Mouse (Mus musculus) retina, adult 2 months (tissue): ENCODE data around the gene Fbxo7.
"Not testable (repeated sequence)": the region's sequence is repeated elsewhere in the genome, so short reads cannot be mapped to it uniquely, and the experiment has no call there.

Experiments
- DNase-seq: peaks from one replicate; pipeline ENCODE4 v3.0.0-alpha.2; 2012; ENCODE audit warnings: low read depth, low spot score

Gene Fbxo7

DNA sequence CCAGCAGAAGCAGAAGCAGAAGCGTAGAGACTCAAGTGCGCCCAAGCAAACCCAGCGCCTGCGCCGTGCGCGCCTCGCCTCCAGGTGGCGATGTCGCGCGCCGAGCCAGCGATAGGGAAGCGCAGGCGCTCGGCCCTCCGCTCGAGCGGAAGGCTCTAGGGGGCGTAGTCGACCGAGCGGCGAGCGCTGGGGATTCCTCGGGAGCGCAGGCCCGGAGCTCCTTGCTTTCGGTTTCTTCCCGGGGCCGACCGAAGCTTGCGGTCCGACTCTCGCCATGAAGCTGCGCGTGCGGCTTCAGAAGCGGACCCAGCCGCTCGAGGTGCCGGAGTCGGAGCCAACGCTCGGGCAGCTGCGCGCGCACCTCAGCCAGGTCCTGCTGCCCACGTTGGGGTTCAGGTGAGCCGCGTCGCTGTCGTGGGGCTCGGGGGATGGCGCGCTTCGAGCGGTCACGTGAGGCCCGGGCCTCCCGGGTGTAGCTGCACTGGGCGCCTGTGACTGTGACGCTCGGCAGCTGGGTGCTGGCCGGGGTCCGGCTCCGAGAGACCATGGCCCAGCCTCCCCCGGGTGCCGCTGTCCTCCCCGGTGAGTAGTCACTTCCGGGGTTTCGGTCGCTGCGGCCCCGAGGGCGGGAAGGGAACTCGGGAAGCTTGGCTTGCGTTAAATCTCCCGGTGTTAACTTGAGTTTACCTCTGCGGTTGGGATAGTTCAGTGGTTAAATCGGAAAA, at the start of gene Fbxo7:
Fbxo7 (plus strand) TSS at position 224 of the 725 bp plus-strand sequence.
- DNase-seq: peak; percentile 80

- DNase-seq: no peak
These were observed 48.9 kb upstream of the Fbxo7 start for GRCm38 (mm10) chr10:85972915-85973314.

DNA sequence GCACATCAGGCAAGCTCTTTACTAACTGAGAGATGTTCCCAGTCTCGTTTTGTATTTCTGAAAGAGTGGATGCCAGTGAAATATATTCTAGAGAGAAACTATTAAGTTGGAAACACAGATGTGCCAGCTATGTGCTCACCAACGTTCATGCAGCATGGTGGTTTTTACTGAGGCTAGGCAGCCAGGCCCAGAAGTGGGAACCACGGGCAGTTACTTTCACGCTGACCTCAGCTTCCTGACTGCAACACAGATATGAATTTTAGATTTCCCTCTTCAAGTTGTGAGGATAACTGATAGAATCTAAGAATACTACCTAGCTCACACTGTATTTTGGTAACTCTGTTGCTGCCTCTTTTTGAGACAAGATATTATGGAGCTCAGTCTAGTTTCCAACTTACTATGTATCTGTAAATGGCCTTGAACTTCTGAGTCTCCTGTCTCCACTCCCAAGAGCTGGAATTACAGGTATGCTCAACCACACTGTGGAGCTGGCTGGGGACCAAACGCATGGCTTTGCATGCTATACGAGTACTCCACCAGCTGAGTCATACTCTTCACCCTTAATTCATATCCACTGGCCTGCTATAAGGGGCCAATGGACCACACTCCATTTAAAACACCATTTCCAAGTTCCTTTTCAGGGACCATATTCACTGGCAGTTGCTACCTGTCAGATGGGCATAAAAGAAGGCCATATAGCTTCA, 32.2 kb upstream of the Fbxo7 start:
- DNase-seq: no peak

GRCm38 (mm10) chr10:85992412-85992811, 29.4 kb upstream of the Fbxo7 start:
- no peak for DNase-seq

DNA sequence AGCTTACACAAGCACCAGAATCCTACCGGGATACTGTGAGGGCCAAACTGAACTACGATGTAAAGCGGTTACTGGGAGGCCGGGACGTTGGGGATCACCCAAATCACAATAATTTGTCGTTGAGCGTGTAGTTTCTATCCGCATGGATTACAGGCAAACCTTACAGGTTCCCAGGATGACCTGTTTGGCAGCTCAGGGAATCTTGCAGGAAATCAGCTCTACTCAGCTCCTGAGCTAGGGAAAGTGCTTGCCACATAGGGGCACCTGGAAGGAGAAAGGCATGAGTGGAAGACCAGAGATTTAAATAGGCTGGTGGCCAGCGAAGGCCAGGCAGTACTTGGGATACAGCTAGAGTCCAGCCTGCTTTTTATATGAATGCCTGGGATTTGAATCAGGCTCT, 27.9 kb upstream of the Fbxo7 start:
- no peak for DNase-seq

DNA sequence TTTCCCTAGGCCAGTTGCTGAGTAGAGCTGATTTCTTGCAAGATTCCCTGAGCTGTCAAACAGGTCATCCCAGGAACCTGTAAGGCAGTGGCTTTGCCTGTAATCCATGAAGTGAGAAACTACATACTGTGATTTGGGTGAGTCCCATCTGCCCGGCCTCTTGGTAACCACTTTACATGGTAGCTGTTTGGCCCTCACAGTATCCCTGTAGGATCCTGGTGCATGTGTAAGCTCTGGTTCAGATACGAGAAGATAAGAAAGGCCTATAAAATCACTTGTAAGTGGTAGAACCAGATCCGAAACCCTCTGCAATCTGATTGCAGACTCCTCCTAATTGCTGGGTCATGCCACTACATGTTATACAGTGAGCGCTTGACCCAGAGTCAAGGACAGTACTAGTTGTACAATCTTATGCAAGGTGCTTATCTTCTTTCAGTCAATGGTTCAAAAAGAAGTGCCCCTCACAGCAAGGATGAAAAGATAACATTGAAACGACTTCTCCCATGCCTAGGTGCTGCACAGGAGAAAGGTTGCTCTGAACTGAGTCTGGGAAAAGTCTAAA, 27.1 kb upstream of the Fbxo7 start:
- no peak for DNase-seq

GRCm38 (mm10) chr10:86000447-86000846, 21.3 kb upstream of the Fbxo7 start:
- no peak for DNase-seq

DNA sequence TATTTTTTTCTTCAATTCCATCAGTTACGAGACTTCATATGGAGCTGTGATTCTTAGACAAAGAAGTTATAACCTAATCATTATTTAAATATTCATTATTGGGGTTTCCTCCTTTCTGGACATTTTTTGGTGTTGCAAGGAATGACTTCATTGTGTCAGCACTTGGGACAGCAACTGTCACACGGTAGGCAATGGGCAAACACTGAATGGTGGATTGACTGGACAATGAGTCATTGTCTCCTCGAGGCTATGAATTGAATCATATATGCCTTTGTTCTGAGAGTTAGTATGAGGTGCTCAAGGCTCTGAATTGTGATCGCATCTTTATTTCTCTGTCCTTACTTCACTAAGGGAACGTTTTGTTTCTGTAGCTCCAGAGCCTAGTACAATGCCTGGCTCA, 15.3 kb upstream of the Fbxo7 start:
- no peak for DNase-seq

DNA sequence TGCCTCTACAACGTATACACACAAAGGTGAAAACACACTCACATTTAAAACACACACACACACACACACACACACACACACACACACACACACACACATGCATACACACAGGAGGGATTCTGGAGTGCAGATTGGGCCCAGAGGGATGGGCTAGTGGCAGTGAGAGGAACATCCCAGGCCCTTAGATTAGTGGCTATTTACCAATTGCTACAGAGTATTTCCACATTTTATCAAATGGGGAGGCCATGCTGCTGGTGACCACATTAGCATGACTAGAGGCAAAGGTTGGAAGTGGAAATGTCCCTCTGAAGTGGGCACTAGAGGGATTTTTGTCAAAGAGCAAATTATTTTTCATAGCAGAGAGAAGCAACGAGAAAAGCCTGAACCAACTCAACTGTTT, 12.1 kb upstream of the Fbxo7 start:
- DNase-seq: no peak

DNA sequence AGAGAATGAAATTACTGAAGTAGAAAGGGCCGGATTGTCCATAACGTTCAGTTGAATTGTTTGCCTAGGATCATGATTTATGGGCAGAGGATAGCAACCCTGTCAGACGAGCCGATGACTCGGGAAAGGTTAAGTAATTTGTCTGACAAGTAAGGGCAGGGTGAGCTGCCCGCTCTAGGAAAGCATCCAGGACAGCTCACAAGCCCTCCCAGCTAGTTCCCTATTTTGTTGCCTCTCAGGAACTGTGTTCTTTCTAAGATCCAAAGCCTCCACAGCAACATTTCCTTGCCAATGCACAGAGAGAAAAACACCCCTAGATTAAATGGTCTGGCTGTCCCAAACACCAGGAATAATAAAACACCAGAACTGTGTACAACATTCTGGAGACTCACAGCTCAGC, 11.1 kb upstream of the Fbxo7 start:
- no peak for DNase-seq

DNA sequence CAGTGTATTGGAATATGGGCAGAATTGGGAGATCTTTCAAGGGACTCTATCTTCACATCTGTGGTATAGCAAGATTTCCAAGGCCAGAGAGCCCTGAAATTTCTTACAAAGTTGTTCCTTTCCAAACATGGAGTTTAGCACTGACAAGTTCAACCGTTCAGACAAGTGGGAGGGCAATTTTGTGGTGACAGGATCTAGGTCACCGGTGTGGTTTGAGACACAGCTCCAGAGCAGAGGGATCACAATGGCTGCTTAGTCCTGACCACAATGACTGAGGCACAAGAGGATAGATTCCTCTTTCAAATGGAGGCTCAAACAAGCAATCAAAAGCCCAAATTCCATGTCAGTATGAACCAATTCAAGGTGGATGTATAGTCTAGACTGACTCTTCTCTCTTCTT, 10.6 kb upstream of the Fbxo7 start:
- no peak for DNase-seq

- no peak for DNase-seq
These were observed 10.0 kb upstream of the Fbxo7 start, which contains the start of gene Bpifc for GRCm38 (mm10) chr10:86011781-86012180. Gene Bpifc (minus strand): TSS chr10:86011895.

GRCm38 (mm10) chr10:86017781-86018180, 4.0 kb upstream of the Fbxo7 start:
- no peak for DNase-seq

GRCm38 (mm10) chr10:86018813-86019212, 3.0 kb upstream of the Fbxo7 start:
- no peak for DNase-seq

- no peak for DNase-seq
These were observed 394 bp upstream of the Fbxo7 start for GRCm38 (mm10) chr10:86021408-86021748.

GRCm38 (mm10) chr10:86022474-86022816, 673 bp downstream of the Fbxo7 start:
- no peak for DNase-seq

DNA sequence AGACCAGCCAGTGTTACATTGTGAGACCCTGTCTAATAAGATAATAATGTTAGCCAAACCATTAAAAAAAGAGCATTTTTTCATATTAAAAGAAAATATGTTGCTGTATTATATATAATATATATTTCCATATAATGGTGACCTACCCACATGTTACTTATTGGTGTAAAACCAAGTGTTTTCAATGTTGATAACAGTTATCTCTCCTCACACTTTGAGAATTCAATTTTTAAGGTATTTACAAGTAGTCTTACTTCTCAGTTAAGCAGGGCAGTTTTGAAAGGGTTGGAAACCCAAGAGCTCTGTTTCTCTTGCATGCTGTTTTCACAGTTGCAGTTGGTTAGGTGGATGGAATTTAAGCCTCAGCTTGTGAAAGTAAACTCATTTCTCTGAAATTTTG, 1.4 kb downstream of the Fbxo7 start:
- DNase-seq: no peak

GRCm38 (mm10) chr10:86025906-86026305, 4.1 kb downstream of the Fbxo7 start:
- no peak for DNase-seq

DNA sequence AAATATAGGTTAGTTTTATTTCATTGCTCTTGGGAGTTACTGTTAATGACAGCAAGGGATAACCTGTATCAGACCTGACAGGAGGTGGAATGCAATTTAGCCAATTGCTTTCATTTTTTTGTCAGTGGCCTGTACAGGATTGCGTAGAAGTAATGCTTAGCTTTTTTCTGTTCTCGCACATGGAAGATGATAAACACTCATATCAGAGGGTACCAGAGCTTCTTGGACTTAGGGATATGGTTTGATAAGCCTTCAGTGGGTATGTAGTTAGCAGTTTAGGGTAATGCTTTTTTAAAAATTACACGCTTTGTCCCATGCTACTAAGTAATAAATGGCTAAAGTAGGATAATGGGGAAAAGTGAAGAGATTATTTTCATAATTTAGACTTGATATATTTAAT, 4.6 kb downstream of the Fbxo7 start:
- DNase-seq: no peak

- not testable (repeated sequence) for DNase-seq
These were observed 5.0 kb downstream of the Fbxo7 start for GRCm38 (mm10) chr10:86026807-86027206.

DNA sequence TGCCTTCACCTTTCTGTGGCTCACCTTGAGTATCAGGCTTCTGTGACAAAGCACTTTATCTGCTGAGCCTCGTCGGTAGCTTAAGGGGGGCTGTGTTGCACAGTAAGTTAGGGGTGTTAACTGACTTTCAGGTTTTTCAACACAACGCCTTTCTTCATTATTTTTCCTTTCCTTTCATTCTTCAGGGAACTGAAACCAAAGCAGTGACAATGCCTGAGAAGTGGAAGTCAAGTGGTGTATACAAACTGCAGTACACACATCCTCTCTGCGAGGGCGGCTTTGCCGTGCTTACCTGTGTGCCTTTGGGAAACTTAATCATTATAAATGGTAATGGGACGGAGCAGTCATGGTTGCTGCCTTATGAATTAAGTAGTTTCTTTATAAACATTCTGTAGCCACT, 9.0 kb downstream of the Fbxo7 start:
- no peak for DNase-seq

- no peak for DNase-seq
These were observed 10.7 kb downstream of the Fbxo7 start for GRCm38 (mm10) chr10:86032517-86032916.
